Mouse (Mus musculus) forebrain, embryonic 11.5 days (tissue): ENCODE data around the gene Rplp0. TPM values are rescaled to one million over a fixed set of nuclear protein-coding genes. Genes with fewer than 3 reads are reported as not detected.

ENCODE experiments used
- ATAC-seq: fragments of 200-750 bp; cut with Nextera tagmentation; replicated peaks from 2 replicates; pipeline ENCODE4 v1.8.0; 2017; ENCODE audit warnings: moderate TSS enrichment; ENCODE audit not compliant: low FRiP score
- DNase-seq: peaks from one replicate; pipeline ENCODE4 v3.0.0-alpha.2; 2017; ENCODE audit warnings: low spot score
- H3K27ac ChIP-seq: fragments of 300-500 bp; sonication (generic); 2 replicates; pipeline ENCODE4 v1.5.1; 2014; ENCODE audit warnings: low read depth, low read length
- H3K27me3 ChIP-seq: fragments of 300-500 bp; sonication (generic); 2 replicates; pipeline ENCODE4 v1.6.1; 2014; ENCODE audit warnings: mild to moderate bottlenecking, low read length, mixed read lengths; ENCODE audit not compliant: control insufficient read depth, insufficient read depth
- H3K36me3 ChIP-seq: fragments of 300-500 bp; sonication (generic); 2 replicates; pipeline ENCODE4 v1.6.1; 2014; ENCODE audit warnings: mild to moderate bottlenecking, low read length, moderate library complexity, mixed read lengths; ENCODE audit not compliant: control insufficient read depth, insufficient read depth
- H3K4me1 ChIP-seq: fragments of 300-500 bp; sonication (generic); replicated peaks from 2 replicates; pipeline ENCODE4 v1.6.1; 2014; ENCODE audit warnings: low read length, mixed read lengths; ENCODE audit not compliant: control insufficient read depth, insufficient read depth
- H3K4me2 ChIP-seq: fragments of 300-500 bp; sonication (generic); 2 replicates; pipeline ENCODE4 v1.6.1; 2014; ENCODE audit warnings: low read depth, mild to moderate bottlenecking, low read length, moderate library complexity, mixed read lengths; ENCODE audit not compliant: severe bottlenecking
- H3K4me3 ChIP-seq: fragments of 300-500 bp; sonication (generic); 2 replicates; pipeline ENCODE4 v1.5.1; 2014; ENCODE audit warnings: low read depth, low read length
- H3K9ac ChIP-seq: fragments of 300-500 bp; sonication (generic); 2 replicates; pipeline ENCODE4 v1.6.1; 2014; ENCODE audit warnings: low read length
- H3K9me3 ChIP-seq: fragments of 300-500 bp; sonication (generic); 2 replicates; pipeline ENCODE4 v1.6.1; 2016; ENCODE audit warnings: low read length, mixed read lengths; ENCODE audit not compliant: control insufficient read depth
- WGBS: fragments of 180-500 bp; shearing (Covaris S2); extraction: QIAGEN DNeasy Blood & Tissue Kit; methylation state at CpG from one replicate; pipeline ENCODE4 v1.1.7; 2014; 5-methylcytosine and 5-hydroxymethylcytosine counted together
- polyA plus RNA-seq: library from polyadenylated mRNA; unstranded; fragments of >200 nt; fragmentation: Nextera tagmentation; extraction: Ambion mirVana; gene quantifications from 2 replicates; pipeline ENCODE4 v1.2.1, GENCODE M21; 2014

Gene Rplp0
- polyA plus RNA-seq, 1 experiment from 2014 or later, result 1,156 TPM

GRCm38 (mm10) chr5:115530447-115530809, 28.8 kb upstream of the Rplp0 start:
- no peak overlapping the region for H3K4me3 ChIP-seq
- 78% methylated on average over 8 of the region's 8 CpGs for WGBS
- H3K27ac ChIP-seq, result no peak overlapping the region
- H3K9ac ChIP-seq, result no peak overlapping the region
- DNase-seq (no peak), ATAC-seq (no peak)
- no peaks in the 10 kb centered on the region for H3K9me3 ChIP-seq
- no peaks in the 10 kb centered on the region for H3K36me3 ChIP-seq
- no peaks in the 10 kb centered on the region for H3K27me3 ChIP-seq
- no peak overlapping the region for H3K4me2 ChIP-seq
- peaks cover 11% of the 10 kb centered on the region; the same call in 1 of the 2 replicates for H3K4me1 ChIP-seq

- no peaks in the 10 kb centered on the region for H3K27me3 ChIP-seq
- peak overlapping the region; percentile 3; the same call in 1 of the 2 replicates for H3K9ac ChIP-seq
- peaks cover 11% of the 10 kb centered on the region; the same call in 1 of the 2 replicates for H3K4me1 ChIP-seq
- H3K4me2 ChIP-seq, result no peak overlapping the region
- DNase-seq, result no peak
- WGBS, result 63% methylated on average over 18 of the region's 18 CpGs
- no peaks in the 10 kb centered on the region for H3K36me3 ChIP-seq
- H3K27ac ChIP-seq, result no peak overlapping the region
- H3K9me3 ChIP-seq, result no peaks in the 10 kb centered on the region
- no peak overlapping the region for H3K4me3 ChIP-seq
- no peak for ATAC-seq
Measured at GRCm38 (mm10) chr5:115531671-115532270, 27.5 kb upstream of the Rplp0 start.

GRCm38 (mm10) chr5:115534290-115534731, 25.0 kb upstream of the Rplp0 start:
- Histone ChIP-seq H3K9ac (peak overlapping the region; percentile 24), H3K9me3 (no peaks in the 10 kb centered on the region), H3K4me3 (no peak overlapping the region), H3K4me2 (no peak overlapping the region), H3K27ac (no peak overlapping the region), H3K4me1 (peaks cover 16% of the 10 kb centered on the region; the same call in 1 of the 2 replicates), H3K36me3 (no peaks in the 10 kb centered on the region), H3K27me3 (no peaks in the 10 kb centered on the region)
- WGBS, result 19% methylated on average over 16 of the region's 16 CpGs
- no peak for DNase-seq
- ATAC-seq, result no peak

GRCm38 (mm10) chr5:115534856-115535255, 24.4 kb upstream of the Rplp0 start:
- Histone ChIP-seq H3K4me1 (peaks cover 16% of the 10 kb centered on the region; the same call in 1 of the 2 replicates), H3K27ac (no peak overlapping the region)
- ATAC-seq, result no peak

GRCm38 (mm10) chr5:115535635-115536034, 23.6 kb upstream of the Rplp0 start:
- no peak overlapping the region for H3K4me3 ChIP-seq
- no peaks in the 10 kb centered on the region for H3K9me3 ChIP-seq
- ATAC-seq (no peak), DNase-seq (no peak)
- H3K9ac ChIP-seq, result no peak overlapping the region
- H3K27ac ChIP-seq, result no peak overlapping the region
- H3K27me3 ChIP-seq, result no peaks in the 10 kb centered on the region
- 34% methylated on average over 7 of the region's 7 CpGs for WGBS
- no peak overlapping the region for H3K4me2 ChIP-seq
- peaks cover 16% of the 10 kb centered on the region; the same call in 1 of the 2 replicates for H3K4me1 ChIP-seq
- H3K36me3 ChIP-seq, result no peaks in the 10 kb centered on the region

More at GRCm38 (mm10) chr5:115534856-115535255, 24.4 kb upstream of the Rplp0 start:
- Histone ChIP-seq H3K4me2 (no peak overlapping the region), H3K27me3 (no peaks in the 10 kb centered on the region), H3K36me3 (no peaks in the 10 kb centered on the region), H3K4me3 (no peak overlapping the region), H3K9me3 (no peaks in the 10 kb centered on the region), H3K9ac (no peak overlapping the region; the same call in 1 of the 2 replicates)
- 62% methylated on average over 8 of the region's 8 CpGs for WGBS
- DNase-seq, result no peak

- Histone ChIP-seq H3K4me3 (no peak overlapping the region), H3K27ac (no peak overlapping the region), H3K9ac (no peak overlapping the region; the same call in 1 of the 2 replicates), H3K4me1 (peaks cover 11% of the 10 kb centered on the region; the same call in 1 of the 2 replicates), H3K4me2 (no peak overlapping the region), H3K27me3 (no peaks in the 10 kb centered on the region), H3K36me3 (no peaks in the 10 kb centered on the region), H3K9me3 (no peaks in the 10 kb centered on the region)
- 72% methylated on average over 13 of the region's 13 CpGs for WGBS
- no peak for DNase-seq
- ATAC-seq, result no peak; the same call in 1 of the 2 replicates
Measured at GRCm38 (mm10) chr5:115538017-115538692, 21.1 kb upstream of the Rplp0 start.

GRCm38 (mm10) chr5:115538693-115539043, 20.6 kb upstream of the Rplp0 start:
- Histone ChIP-seq H3K36me3 (no peaks in the 10 kb centered on the region), H3K4me3 (no peak overlapping the region), H3K4me2 (no peak overlapping the region), H3K9me3 (no peaks in the 10 kb centered on the region), H3K27me3 (no peaks in the 10 kb centered on the region), H3K27ac (no peak overlapping the region), H3K4me1 (peaks cover 11% of the 10 kb centered on the region; the same call in 1 of the 2 replicates), H3K9ac (no peak overlapping the region; the same call in 1 of the 2 replicates)
- 2% methylated on average over 12 of the region's 12 CpGs for WGBS
- ATAC-seq (peak; percentile 83), DNase-seq (peak; percentile 95)

GRCm38 (mm10) chr5:115542635-115543384, 16.5 kb upstream of the Rplp0 start:
- ATAC-seq, result no peak
- WGBS, result 68% methylated on average over 19 of the region's 19 CpGs
- Histone ChIP-seq H3K36me3 (no peaks in the 10 kb centered on the region), H3K4me1 (peaks cover 6% of the 10 kb centered on the region; the same call in 1 of the 2 replicates), H3K27me3 (no peaks in the 10 kb centered on the region), H3K4me2 (no peak overlapping the region), H3K4me3 (no peak overlapping the region), H3K9ac (no peak overlapping the region), H3K27ac (no peak overlapping the region), H3K9me3 (no peaks in the 10 kb centered on the region)
- DNase-seq, result no peak
